Mouse (Mus musculus) heart, postnatal 0 days (tissue): ENCODE data around the gene Taf6l.

Experiments used
- CTCF ChIP-seq: IDR thresholded peaks from 2 replicates; pipeline ENCODE4 v1.5.1; 2016; ENCODE audit warnings: antibody characterized with exemption, control low read depth, low read depth
- EP300 ChIP-seq: IDR thresholded peaks from 2 replicates; pipeline ENCODE4 v1.6.1; 2016; ENCODE audit warnings: antibody characterized with exemption, low read depth

DNA sequence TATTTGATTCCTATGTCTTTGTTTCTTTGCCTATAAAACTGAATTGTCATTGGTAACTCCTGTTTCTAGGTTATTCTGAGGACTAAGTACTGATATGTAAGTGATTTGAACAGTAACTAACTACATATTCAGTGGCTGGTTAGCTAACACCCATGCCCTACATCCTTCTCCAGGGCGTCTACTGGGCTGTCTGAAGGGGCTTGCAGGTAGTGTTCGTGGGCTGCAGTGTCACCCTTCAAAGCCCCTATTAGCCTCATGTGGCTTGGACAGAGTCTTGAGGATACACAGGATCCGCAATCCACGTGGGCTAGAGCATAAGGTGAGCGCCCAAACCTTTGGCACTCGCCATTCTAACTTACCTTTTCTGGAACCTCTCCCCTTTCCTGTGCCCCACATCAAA, 46.6 kb downstream of the Taf6l start:
- no peak for TF ChIP-seq CTCF
- no peak for TF ChIP-seq EP300
